Mouse (Mus musculus) embryonic facial prominence, embryonic 12.5 days (tissue): ENCODE results near the gene Tmem121. TPM values are rescaled to one million over a fixed set of nuclear protein-coding genes. Genes with fewer than 3 reads are reported as not detected.

Experiments
- ATAC-seq: fragments of 200-750 bp; cut with Nextera tagmentation; 2 replicates; pipeline ENCODE4 v1.8.0; 2017; ENCODE audit not compliant: insufficient number of reproducible peaks, insufficient read depth, low FRiP score, low TSS enrichment
- H3K27ac ChIP-seq: fragments of 300-500 bp; sonication (generic); 2 replicates; pipeline ENCODE4 v1.5.1; 2016; ENCODE audit warnings: mild to moderate bottlenecking
- H3K27me3 ChIP-seq: fragments of 300-500 bp; sonication (generic); 2 replicates; pipeline ENCODE4 v1.6.1; 2016; ENCODE audit warnings: mild to moderate bottlenecking, moderate library complexity
- H3K36me3 ChIP-seq: fragments of 300-500 bp; sonication (generic); 2 replicates; pipeline ENCODE4 v1.6.1; 2016; ENCODE audit warnings: mild to moderate bottlenecking
- H3K4me1 ChIP-seq: fragments of 300-500 bp; sonication (generic); 2 replicates; pipeline ENCODE4 v1.6.1; 2016
- H3K4me2 ChIP-seq: fragments of 300-500 bp; sonication (generic); replicated peaks from 2 replicates; pipeline ENCODE4 v1.6.1; 2016; ENCODE audit warnings: mild to moderate bottlenecking, moderate library complexity
- H3K4me3 ChIP-seq: fragments of 300-500 bp; sonication (generic); 2 replicates; pipeline ENCODE4 v1.5.1; 2016; ENCODE audit warnings: mild to moderate bottlenecking
- H3K9ac ChIP-seq: fragments of 300-500 bp; sonication (generic); 2 replicates; pipeline ENCODE4 v1.6.1; 2016; ENCODE audit warnings: mild to moderate bottlenecking, moderate library complexity
- H3K9me3 ChIP-seq: fragments of 300-500 bp; sonication (generic); 2 replicates; pipeline ENCODE4 v1.6.1; 2016; ENCODE audit warnings: mild to moderate bottlenecking, moderate library complexity
- WGBS: fragments of 180-500 bp; shearing (Covaris S2); methylation state at CpG from one replicate; pipeline ENCODE4 v1.1.7; 2016; 5-methylcytosine and 5-hydroxymethylcytosine counted together
- polyA plus RNA-seq: library from polyadenylated mRNA; unstranded; fragments of >200 nt; fragmentation: Nextera tagmentation; extraction: Ambion mirVana; gene quantifications from 2 replicates; pipeline ENCODE4 v1.2.1, GENCODE M21; 2016

The Tmem121 gene
- polyA plus RNA-seq, 1 experiment from 2014 or later, result 17.4 TPM

GRCm38 (mm10) chr12:113157521-113157920 lies 28.2 kb upstream of the Tmem121 start:
- 91% methylated on average over 8 of the region's 8 CpGs for WGBS
- peak overlapping the region; percentile 80 for H3K4me2 ChIP-seq
- H3K27me3 ChIP-seq, result peaks cover 4% of the 10 kb centered on the region; the same call in 1 of the 2 replicates
- peak overlapping the region; percentile 35 for H3K9ac ChIP-seq
- no peaks in the 10 kb centered on the region for H3K9me3 ChIP-seq
- no peak for ATAC-seq
- H3K27ac ChIP-seq, result no peak overlapping the region
- peaks cover 12% of the 10 kb centered on the region for H3K36me3 ChIP-seq
- H3K4me3 ChIP-seq, result peak overlapping the region; percentile 53
- H3K4me1 ChIP-seq, result peaks cover 16% of the 10 kb centered on the region

- Histone ChIP-seq H3K36me3 (peaks cover 12% of the 10 kb centered on the region), H3K4me3 (peak overlapping the region; percentile 53; the same call in 1 of the 2 replicates)
These were observed 27.8 kb upstream of the Tmem121 start for GRCm38 (mm10) chr12:113157971-113158370.

DNA sequence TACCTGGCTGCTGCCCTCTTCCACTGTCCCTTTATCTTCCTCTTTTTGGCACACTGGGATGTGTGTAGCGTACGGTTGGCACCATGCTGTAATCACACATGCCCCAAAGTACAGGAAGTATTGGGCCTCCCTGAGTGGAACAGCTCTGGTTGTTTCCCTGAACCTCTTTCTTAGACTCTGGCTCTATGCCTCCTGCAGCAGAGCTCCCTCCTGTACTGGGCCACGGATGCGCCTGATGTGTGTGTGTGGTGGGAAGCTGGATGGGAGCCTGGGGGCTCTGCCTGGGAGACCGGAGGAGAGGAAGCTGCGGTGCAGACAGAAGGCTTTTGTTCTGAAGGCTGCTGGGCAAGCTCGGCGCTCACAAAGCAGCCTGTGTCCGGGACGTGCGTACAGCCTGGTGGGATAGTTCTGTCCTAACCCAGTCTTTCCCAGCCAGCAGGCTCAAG lies 22.1 kb upstream of the Tmem121 start:
- Histone ChIP-seq H3K9me3 (no peaks in the 10 kb centered on the region), H3K4me1 (no peaks in the 10 kb centered on the region), H3K4me3 (no peak overlapping the region), H3K9ac (no peak overlapping the region; the same call in 1 of the 2 replicates), H3K36me3 (peaks cover 12% of the 10 kb centered on the region), H3K27me3 (no peaks in the 10 kb centered on the region), H3K27ac (peak overlapping the region; percentile 83), H3K4me2 (no peak overlapping the region)
- peak; percentile 53; the same call in 1 of the 2 replicates for ATAC-seq
- 44% methylated on average over 11 of the region's 11 CpGs for WGBS

More at GRCm38 (mm10) chr12:113157971-113158370, 27.8 kb upstream of the Tmem121 start:
- no peaks in the 10 kb centered on the region; the same call in 1 of the 2 replicates for H3K27me3 ChIP-seq
- WGBS, result 86% methylated on average over 8 of the region's 8 CpGs
- H3K9me3 ChIP-seq, result no peaks in the 10 kb centered on the region
- peaks cover 14% of the 10 kb centered on the region for H3K4me1 ChIP-seq
- no peak overlapping the region for H3K27ac ChIP-seq
- H3K4me2 ChIP-seq, result no peak overlapping the region
- ATAC-seq, result no peak
- H3K9ac ChIP-seq, result no peak overlapping the region

DNA sequence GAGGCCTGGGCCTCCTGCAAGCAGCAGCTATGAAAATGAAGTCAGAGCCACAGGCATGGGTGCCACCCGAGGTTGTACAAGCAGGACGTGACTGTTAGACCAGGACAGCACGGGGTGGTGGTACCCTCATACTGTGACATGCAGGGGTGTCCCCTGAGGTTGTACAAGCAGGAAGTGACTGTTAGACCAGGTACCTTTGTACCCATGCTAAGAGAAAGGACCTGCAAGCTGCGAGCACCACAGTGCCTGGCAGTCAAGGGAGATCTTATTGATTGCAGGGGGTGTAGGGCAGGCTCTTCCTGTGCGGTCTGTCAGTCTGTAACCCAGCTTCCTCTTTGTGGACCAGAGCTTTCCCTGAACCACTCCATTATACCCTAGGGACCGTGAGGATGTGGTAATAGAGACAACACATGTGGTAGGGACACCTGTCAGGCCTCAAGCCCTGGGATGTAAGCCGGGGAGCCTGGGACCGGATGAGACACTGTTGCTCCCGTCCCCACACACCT lies 17.6 kb upstream of the Tmem121 start:
- 83% methylated on average over 9 of the region's 9 CpGs for WGBS
- H3K4me2 ChIP-seq, result no peak overlapping the region
- no peak overlapping the region for H3K9ac ChIP-seq
- no peak overlapping the region for H3K27ac ChIP-seq
- ATAC-seq, result no peak
- no peaks in the 10 kb centered on the region for H3K4me1 ChIP-seq
- H3K36me3 ChIP-seq, result no peaks in the 10 kb centered on the region
- no peaks in the 10 kb centered on the region for H3K27me3 ChIP-seq
- H3K9me3 ChIP-seq, result no peaks in the 10 kb centered on the region
- no peak overlapping the region for H3K4me3 ChIP-seq

- Histone ChIP-seq H3K4me2 (no peak overlapping the region), H3K9me3 (no peaks in the 10 kb centered on the region), H3K4me1 (no peaks in the 10 kb centered on the region), H3K36me3 (no peaks in the 10 kb centered on the region), H3K4me3 (no peak overlapping the region), H3K9ac (no peak overlapping the region), H3K27ac (no peak overlapping the region), H3K27me3 (no peaks in the 10 kb centered on the region)
- 85% methylated on average over 18 of the region's 18 CpGs for WGBS
- no peak for ATAC-seq
These were observed 8.6 kb upstream of the Tmem121 start for GRCm38 (mm10) chr12:113176960-113177725.

GRCm38 (mm10) chr12:113181020-113181419 lies 4.7 kb upstream of the Tmem121 start:
- H3K4me3 ChIP-seq, result no peak overlapping the region
- ATAC-seq, result no peak
- H3K4me1 ChIP-seq, result no peaks in the 10 kb centered on the region; the same call in 1 of the 2 replicates
- WGBS, result 52% methylated on average over 4 of the region's 4 CpGs
- no peaks in the 10 kb centered on the region for H3K36me3 ChIP-seq
- peaks cover 11% of the 10 kb centered on the region; the same call in 1 of the 2 replicates for H3K27me3 ChIP-seq
- no peak overlapping the region for H3K4me2 ChIP-seq
- no peak overlapping the region for H3K27ac ChIP-seq
- no peaks in the 10 kb centered on the region for H3K9me3 ChIP-seq
- H3K9ac ChIP-seq, result no peak overlapping the region

DNA sequence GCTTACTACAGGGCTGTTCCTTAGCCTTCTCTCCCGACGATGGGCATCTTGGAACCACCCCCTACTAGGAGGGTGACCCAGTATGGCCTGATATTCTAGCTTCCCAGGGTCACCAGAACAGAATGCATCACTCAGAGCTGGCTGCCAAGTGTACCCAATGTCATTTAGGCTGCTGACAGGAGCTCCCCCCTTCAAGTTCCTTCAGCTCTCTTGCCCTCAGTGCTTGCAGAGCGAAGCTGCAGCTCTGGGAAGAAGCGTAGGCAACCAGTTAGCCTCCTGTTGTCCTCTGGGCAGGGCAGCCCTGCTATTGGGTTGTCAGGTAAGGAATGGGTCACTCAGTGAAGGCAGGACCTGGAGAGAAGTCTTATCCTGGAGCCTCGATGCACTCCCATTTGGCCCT lies 785 bp upstream of the Tmem121 start:
- no peaks in the 10 kb centered on the region for H3K9me3 ChIP-seq
- H3K4me1 ChIP-seq, result peaks cover 17% of the 10 kb centered on the region
- H3K36me3 ChIP-seq, result peaks cover 14% of the 10 kb centered on the region
- 67% methylated on average over 5 of the region's 5 CpGs for WGBS
- H3K4me3 ChIP-seq, result no peak overlapping the region; the same call in 1 of the 2 replicates
- H3K27me3 ChIP-seq, result peaks cover 20% of the 10 kb centered on the region
- no peak for ATAC-seq
- H3K9ac ChIP-seq, result 0 out of 2 replicates have a peak overlapping the region, but pooled peaks have one; percentile 73
- H3K4me2 ChIP-seq, result no peak overlapping the region; the same call in 1 of the 2 replicates
- no peak overlapping the region for H3K27ac ChIP-seq

GRCm38 (mm10) chr12:113186326-113187010 lies 738 bp downstream of the Tmem121 start:
- Histone ChIP-seq H3K27ac (no peak overlapping the region), H3K27me3 (peaks cover 20% of the 10 kb centered on the region), H3K4me3 (peak overlapping the region; percentile 71), H3K36me3 (peaks cover 16% of the 10 kb centered on the region), H3K4me2 (peak overlapping the region; percentile 89), H3K9me3 (no peaks in the 10 kb centered on the region), H3K9ac (peak overlapping the region; percentile 73), H3K4me1 (peaks cover 17% of the 10 kb centered on the region)
- no peak for ATAC-seq
- WGBS, result 40% methylated on average over 12 of the region's 12 CpGs

DNA sequence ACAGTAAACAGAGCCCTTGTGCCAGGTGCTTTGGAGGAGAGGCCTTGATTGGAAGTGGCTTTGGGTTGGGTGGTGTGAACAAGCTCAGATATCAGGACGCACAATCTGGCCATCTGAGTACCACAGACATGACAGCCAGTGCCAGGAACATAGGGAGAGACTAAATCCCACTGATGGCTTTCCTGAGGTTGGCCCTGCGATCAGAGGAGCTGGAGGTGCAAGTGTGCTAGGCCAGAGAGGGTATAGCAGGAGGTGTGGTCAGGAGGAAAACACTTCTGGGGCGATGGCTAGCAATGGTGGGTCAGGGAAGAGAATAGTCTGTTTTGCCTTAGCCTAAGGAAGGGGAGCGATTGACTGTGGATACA lies 1.3 kb downstream of the Tmem121 start:
- ATAC-seq, result no peak
- Histone ChIP-seq H3K4me3 (peak overlapping the region; percentile 71; the same call in 1 of the 2 replicates), H3K9me3 (no peaks in the 10 kb centered on the region), H3K4me2 (peak overlapping the region; percentile 89), H3K36me3 (peaks cover 16% of the 10 kb centered on the region), H3K27ac (no peak overlapping the region), H3K9ac (no peak overlapping the region), H3K4me1 (peaks cover 17% of the 10 kb centered on the region), H3K27me3 (peaks cover 20% of the 10 kb centered on the region)
- 59% methylated on average over 4 of the region's 4 CpGs for WGBS

DNA sequence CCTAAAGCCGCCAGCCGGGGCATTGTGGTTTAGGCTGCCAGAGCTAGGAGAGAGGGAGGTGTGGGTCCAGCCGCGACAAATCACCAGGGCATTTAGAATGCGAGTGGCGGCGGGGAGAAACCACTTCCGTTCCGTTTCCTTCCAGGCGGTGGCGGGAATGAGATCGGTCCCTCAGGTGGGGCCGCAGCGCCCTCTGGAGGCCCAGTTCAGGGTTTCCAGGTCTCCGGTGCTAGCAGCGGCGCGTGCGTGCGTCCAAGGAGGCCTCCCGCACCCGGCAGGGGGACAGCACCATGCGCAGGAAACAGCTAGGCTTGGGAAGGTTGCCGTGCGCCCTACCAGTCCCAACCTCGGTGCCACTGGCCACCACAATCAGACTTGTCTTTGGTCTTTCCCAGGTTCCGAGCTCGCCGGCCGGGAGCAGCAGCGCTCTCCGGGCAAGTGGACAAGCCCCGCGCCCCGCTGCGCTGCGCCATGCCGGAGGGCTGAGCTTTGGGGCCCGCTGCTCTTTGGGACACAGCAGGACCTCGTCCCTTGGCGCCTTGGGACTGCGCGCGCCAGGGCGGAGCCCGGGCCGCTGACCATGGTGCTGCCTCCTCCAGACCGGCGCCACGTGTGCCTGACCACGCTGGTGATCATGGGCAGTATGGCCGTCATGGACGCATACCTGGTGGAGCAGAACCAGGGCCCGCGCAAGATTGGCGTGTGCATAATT lies 2.0 kb downstream of the Tmem121 start:
- peak overlapping the region; percentile 71 for H3K4me3 ChIP-seq
- peak overlapping the region; percentile 89 for H3K4me2 ChIP-seq
- H3K4me1 ChIP-seq, result peaks cover 17% of the 10 kb centered on the region
- ATAC-seq, result 0 out of 2 replicates have a peak, but pooled peaks have one; percentile 3
- peak overlapping the region; percentile 31 for H3K9ac ChIP-seq
- no peaks in the 10 kb centered on the region for H3K9me3 ChIP-seq
- WGBS, result 2% methylated on average over 56 of the region's 56 CpGs
- H3K27ac ChIP-seq, result no peak overlapping the region
- H3K27me3 ChIP-seq, result peaks cover 20% of the 10 kb centered on the region
- H3K36me3 ChIP-seq, result peaks cover 16% of the 10 kb centered on the region

GRCm38 (mm10) chr12:113188349-113189055 lies 2.8 kb downstream of the Tmem121 start:
- no peak for ATAC-seq
- 87% methylated on average over 51 of the region's 51 CpGs for WGBS
- H3K4me3 ChIP-seq, result peak overlapping the region; percentile 71; the same call in 1 of the 2 replicates

More at GRCm38 (mm10) chr12:113188349-113189055, 2.8 kb downstream of the Tmem121 start:
- Histone ChIP-seq H3K4me1 (peaks cover 17% of the 10 kb centered on the region), H3K36me3 (peaks cover 16% of the 10 kb centered on the region), H3K9ac (no peak overlapping the region), H3K9me3 (no peaks in the 10 kb centered on the region), H3K27me3 (peaks cover 20% of the 10 kb centered on the region), H3K27ac (no peak overlapping the region), H3K4me2 (peak overlapping the region; percentile 89)
